Mouse (Mus musculus) adrenal gland, postnatal 36 days (tissue): ENCODE measurements around the gene Hfe. TPM values are rescaled to one million over a fixed set of nuclear protein-coding genes. Genes with fewer than 3 reads are reported as not detected.
A peak's percentile ranks its signal among the peaks of the same experiment; 100 is the strongest.
"Not testable (repeated sequence)": the region's sequence is repeated elsewhere in the genome, so short reads cannot be mapped to it uniquely, and the experiment has no call there.

ENCODE experiments used
- DNase-seq, 2 experiments: peaks; one replicate each; pipeline ENCODE4 v3.0.0; 2021; ENCODE audit warnings: mixed read lengths in 1 of 2
- total RNA-seq, 2 experiments: library from RNA; stranded (reverse); gene quantifications; 2 replicates each; pipeline ENCODE4 v1.2.3; 2021

Hfe gene
- total RNA-seq, 2 experiments from 2014 or later = 29.2 to 49.8 TPM

- DNase-seq = no peak
Observed at GRCm38 (mm10) chr13:23716261-23717042, 5.8 kb upstream of the Hfe start.

GRCm38 (mm10) chr13:23709714-23710373 lies 810 bp downstream of the Hfe start:
- DNase-seq = peak in 1 of 2 experiments; percentile 31

GRCm38 (mm10) chr13:23708654-23709053 lies 2.0 kb downstream of the Hfe start:
- DNase-seq = peak in 1 of 2 experiments; percentile 53

DNA sequence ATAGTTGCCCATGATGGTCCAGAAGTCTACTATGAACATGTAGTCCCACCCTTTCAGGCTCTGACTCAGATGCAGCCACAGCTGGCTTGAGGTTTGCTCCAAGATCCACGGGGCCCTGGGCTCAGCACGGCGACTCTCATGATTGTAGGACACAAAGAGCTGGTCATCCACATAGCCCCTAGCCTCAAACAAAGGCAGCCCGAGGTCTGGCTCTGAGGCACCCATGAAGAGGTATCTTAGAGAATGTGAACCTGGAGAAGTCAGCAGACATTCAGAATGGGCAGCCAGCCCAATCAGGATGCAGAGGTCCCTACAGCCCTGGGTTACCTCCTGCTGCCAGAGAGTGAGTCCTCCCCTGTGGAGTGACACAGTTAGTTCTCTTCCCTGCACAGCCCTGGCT lies 2.6 kb downstream of the Hfe start:
- no peak for DNase-seq

GRCm38 (mm10) chr13:23706771-23707170 lies 3.9 kb downstream of the Hfe start:
- DNase-seq = no peak

DNA sequence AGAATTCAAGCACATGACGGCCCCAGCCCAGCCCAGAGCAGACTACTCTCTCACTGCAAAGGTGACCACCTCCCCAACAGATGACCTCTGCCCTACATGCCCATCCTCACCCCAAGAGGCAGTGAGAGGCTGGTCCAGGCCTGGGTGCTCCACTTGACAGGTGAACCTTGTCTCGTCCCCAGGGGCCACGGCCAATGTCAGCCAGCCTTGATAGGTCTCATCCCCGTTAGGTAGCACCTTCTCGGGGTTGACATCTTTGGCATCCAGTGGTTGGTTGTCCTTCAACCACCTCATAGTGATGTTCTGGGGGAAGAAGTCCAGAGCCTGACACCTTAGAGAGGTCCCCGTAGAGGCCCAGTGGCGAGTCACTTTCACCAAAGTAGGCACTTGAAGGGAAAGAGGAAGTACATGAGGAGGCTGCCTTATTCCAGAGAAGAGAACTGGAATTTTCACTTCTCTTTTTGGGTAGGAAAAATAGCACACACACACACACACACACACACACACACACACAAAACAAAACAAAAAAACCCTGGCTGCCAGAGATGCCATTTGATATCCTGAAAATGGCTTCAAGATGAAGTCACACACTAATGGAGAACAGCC lies 4.8 kb downstream of the Hfe start:
- no peak for DNase-seq

GRCm38 (mm10) chr13:23702801-23703200 lies 7.9 kb downstream of the Hfe start:
- DNase-seq = not testable (repeated sequence)

GRCm38 (mm10) chr13:23702220-23702619 lies 8.4 kb downstream of the Hfe start:
- no peak for DNase-seq

GRCm38 (mm10) chr13:23700786-23701520 lies 9.7 kb downstream of the Hfe start:
- peak; percentile 66 to 78 for DNase-seq

DNA sequence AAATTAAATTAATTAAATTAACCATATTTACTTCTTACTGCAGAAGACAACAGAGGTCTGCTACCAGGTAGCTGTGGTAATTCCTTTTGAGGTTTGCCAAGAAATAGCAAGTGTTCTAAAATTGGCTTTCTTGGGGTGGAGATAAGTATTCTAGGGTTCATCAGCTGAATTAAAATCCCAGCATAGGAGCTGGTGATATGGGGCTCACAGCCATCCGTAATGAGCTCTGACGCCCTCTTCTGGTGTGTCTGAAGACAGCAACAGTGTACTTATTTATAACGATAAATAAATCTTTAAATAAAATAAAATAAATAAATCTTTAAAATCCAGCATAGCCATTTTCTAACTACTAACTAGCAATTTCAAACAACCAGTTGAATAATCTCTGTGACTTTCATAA lies 10.9 kb downstream of the Hfe start:
- DNase-seq = no peak

DNA sequence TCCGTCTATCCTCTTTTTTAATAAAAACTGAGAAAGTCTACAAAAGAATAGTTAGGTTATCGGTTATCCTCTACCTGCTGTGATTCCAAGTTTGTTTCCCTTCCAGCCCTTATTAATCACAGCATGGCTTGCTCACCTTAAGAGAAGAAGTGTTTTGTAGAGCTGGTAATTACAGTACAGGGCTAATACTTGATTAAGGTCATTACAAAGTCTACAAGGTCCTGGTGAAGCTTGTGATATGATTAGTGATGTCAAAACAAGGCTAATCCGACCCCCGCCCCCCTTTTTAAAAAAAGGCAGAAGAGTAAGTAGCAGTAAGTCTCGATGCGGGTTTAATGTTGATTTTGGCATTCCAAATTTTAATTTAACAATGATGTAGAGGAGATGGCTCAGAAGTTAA lies 11.7 kb downstream of the Hfe start:
- no peak for DNase-seq

- DNase-seq = peak; percentile 96 to 98
Observed at GRCm38 (mm10) chr13:23698300-23698693, 12.4 kb downstream of the Hfe start, which contains the start of gene Hist1h4c. Gene Hist1h4c (minus strand): TSS chr13:23698454.

- DNase-seq = peak; percentile 57 to 69
Observed at GRCm38 (mm10) chr13:23697491-23698299, 13.0 kb downstream of the Hfe start.

DNA sequence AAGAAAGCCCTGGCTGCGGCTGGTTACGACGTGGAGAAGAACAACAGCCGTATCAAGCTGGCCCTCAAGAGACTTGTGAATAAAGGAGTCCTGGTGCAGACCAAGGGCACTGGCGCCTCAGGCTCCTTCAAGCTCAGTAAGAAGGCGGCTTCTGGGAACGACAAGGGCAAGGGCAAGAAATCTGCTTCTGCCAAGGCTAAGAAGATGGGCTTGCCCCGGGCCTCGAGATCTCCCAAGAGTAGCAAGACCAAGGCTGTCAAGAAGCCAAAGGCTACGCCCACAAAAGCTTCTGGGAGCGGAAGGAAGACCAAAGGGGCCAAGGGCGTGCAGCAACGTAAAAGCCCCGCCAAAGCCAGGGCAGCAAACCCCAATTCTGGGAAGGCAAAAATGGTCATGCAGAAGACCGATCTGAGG lies 14.6 kb downstream of the Hfe start:
- DNase-seq = peak in 1 of 2 experiments; percentile 39

DNA sequence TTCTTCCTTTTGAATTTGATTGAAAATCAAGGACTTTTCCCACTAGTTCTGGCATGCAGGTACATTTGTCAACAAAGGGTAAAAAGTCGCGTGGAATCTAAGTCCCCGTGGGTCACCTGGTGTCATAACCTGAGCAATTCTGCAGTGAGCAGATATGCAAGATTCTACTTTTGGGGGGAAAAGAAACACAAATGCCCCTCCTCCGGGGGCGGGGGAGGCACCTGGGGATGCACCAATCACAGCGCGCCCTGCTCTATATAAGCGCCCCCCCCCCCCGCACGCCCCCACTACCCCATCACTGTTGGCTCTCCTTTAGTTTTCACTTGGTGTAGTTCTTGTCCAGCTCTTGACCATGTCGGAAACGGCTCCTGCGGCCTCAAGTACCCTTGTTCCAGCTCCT lies 15.1 kb downstream of the Hfe start, which contains the start of gene Hist1h1t:
Hist1h1t (plus strand) TSS at position 301 of the 400 bp plus-strand sequence.
- DNase-seq = no peak

GRCm38 (mm10) chr13:23694956-23695355 lies 15.7 kb downstream of the Hfe start:
- no peak for DNase-seq

- no peak for DNase-seq
Observed at GRCm38 (mm10) chr13:23693856-23694440, 16.7 kb downstream of the Hfe start.

GRCm38 (mm10) chr13:23689459-23689858 lies 21.2 kb downstream of the Hfe start:
- no peak for DNase-seq

GRCm38 (mm10) chr13:23688956-23689355 lies 21.7 kb downstream of the Hfe start:
- no peak for DNase-seq

DNA sequence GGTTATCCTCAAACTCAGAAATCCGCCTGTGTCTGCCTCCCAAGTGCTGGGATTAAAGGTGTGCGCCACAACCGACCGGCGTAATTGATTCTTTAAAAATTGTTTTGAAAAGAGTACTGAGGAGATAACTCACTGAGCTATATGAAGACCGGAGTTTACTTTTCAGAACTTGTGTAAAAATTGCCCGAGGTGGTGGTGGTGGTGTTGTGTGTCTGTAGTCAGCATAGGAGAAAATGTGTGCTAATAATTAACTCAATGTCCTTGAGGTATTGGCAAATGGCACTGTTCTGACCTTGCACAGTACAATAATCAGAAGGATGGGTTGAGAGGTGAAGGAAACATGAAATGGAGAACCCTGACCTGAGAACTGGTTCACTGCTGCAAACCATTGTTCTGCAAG lies 22.7 kb downstream of the Hfe start:
- DNase-seq = no peak

GRCm38 (mm10) chr13:23687181-23687580 lies 23.5 kb downstream of the Hfe start:
- no peak for DNase-seq
